Mouse (Mus musculus) embryo, embryonic 10 days (tissue): ENCODE results near the gene Gm12216.

Experiments used
- DNase-seq: peaks from one replicate; pipeline ENCODE4 v3.0.0-alpha.2; 2015; ENCODE audit warnings: low spot score

The Gm12216 gene

DNA sequence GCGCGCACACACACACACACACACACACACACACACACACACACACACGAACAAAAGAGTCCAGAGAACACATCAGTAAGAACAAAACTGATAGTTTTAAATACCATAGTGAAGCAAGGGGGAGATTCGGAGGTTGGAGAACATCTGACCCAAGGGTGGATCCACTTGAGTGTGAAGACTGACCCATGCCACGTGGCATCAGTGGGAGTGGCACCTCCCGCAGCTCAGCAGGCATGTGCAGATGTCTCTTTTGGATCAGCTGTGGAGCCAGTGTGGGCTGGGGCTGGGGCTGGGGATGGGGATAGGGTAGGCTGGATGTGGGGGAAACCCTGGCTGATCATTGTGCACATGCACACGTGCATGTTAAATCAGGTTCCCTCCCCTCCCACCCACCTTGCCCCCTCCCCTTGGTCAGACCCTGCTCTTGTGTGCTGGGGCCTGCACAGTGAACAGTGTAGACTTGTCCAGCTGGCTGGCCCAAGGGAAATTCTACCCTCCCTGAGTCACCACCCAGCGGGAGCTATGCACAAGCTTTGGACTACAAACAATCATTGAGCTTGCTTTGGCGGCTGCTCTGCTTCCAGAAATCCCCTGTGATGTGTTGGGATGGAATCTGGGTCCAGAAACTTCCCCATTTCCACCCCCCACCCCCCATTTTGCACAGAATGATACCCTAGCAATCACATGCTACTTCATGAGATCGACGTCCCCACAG is 37.7 kb downstream of the Gm12216 start:
- no peak for DNase-seq

DNA sequence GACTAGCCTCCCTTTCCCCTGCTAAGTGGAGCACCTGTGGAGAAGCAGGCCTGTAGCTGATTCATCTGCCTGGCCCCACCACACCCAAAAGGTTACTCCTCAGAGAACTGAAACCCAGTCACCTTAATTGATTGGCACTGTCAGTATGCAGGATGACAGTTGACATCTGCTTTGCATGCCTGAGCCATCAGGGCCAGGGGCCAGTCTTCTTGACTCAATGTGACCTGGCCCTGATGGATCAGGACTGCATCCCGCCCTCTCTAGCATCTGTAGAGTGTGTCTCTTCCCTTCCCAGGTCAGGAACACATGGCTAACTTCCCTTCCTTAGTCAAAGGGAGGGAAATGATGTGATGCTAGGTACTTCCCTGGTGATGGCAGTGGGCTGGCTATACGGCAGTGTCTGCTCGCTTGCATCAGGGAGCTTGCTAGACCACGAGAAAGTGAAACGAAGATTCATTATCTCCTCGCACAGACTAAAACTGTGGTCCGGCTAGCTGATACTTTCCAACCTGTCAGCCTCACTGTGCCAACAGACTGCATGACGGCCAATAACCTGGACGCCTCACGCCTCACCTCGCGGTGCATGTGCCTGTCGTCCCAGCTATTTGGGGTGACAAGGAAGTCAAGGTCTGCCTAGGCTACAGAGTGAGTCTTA is 38.4 kb downstream of the Gm12216 start:
- no peak for DNase-seq

DNA sequence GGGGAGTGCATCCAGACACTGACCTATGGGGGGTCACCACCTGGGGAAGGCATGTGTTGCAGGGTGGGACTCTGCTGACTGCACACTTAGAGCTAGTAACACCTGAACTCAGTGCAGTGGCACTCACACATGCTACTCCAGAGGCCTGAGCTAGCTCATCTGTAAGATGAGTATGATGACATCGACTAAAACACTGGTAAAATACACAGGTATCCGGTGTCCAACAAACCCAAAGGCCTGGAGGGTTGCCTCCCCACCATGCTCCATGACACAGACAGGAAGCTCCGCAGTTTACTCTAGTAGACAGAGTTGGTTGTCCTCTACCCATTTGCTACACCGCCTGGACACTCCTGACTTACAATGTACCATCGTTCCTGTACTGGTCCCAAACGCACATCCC is 39.5 kb downstream of the Gm12216 start:
- DNase-seq: no peak

DNA sequence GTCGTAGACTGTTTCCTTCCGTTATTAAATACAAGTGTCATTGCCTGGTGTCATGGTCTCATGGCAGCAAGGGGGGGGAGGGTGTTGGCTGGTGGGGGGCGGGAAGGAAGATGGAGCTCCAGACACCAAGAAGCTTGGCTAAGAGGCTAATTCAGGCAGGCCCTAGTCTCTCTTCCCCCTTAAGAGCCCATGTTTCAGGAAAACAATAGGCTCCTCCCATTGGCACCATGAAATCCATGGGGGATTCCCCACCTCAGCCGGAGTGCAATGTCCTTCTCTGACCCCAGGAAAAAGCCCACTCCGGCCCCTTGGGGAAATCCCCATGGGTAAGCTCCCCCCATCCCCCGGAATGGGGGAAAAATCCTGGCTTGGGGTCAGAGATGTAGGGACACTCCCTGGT is 40.3 kb downstream of the Gm12216 start:
- DNase-seq: no peak

DNA sequence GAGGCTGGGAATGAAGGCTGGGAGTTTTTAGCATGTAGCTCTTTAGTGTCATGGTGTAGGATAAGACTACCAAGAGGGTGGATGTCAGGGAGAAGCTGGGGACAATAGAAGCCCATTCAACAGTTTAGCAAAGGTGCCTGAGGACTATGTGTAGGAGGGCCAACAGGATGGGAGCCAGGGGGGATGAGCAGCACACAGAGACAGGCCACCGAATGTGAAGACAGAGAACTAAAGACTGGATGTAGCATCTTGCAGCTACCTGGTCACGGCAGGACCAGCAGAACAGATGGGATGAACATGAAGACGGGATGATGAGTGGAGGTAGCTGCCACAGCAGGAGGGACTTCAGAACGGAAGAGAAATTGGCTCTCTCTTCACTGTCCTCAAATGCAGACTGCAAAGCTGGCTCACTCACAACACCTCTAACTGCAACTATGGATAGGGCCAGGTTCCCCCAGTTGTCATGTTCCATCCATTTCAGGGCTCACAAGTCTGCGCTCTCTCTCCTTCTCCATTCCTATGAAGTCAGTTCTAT is 42.1 kb downstream of the Gm12216 start:
- DNase-seq: no peak

DNA sequence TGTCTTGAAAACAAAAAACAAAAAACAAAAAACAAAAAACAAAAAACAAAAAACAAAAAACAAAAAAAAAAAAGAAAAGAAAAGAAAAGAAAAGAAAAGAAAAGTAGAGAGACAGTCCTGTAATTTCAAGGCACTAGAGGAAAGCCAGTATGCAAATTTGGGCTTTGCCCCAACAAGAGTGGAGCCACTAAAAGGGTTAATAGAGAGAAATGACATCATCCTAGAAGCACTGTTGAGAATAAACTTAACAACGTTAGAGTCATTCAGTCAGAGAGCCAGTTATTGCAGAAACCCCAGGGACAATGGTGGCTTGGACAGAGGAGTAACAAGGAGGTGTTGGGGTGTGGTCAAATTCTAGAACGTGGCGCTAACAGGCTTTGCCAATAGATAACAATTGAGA is 44.2 kb downstream of the Gm12216 start:
- no peak for DNase-seq

DNA sequence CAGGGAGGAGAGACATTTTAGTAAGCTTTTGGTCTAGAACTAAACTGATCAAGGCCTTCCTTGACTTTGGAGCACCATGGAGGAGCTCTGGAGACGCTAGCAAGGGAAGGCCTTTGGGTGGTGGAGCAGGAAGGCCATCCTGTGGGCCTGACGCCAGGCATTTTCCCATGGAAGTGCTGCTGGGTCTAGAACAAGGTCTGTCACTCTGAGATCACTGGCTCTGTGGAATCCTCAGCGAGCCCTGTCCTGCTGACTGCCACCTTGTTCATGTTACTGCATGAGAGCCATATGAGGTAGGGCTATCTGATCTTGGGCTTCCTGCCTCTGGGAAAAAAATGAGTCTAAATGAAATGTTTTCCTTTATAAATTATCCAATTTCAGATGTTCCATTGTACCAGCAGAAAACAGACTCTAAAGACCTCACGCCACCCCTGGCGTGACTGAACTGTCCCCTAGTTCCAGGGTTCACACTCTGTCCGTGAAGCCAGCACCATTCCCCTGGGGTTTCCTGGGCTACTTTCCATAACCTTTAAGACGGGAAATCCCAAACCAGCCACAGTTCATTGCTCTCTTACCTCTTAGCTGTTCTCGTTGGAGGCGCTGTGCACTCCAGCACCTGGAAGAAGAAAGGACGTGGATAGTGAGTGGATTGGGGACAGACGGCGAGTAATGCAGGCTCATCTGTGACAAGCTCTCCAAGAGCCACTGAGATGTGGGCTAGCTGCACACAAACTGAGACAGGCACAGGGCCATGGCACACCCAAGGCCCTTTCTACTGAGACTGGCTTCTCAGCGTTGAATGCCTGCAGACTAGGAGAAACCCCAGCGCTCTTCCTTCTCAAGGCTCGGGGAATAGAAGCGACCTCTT is 45.8 kb downstream of the Gm12216 start:
- DNase-seq: no peak

DNA sequence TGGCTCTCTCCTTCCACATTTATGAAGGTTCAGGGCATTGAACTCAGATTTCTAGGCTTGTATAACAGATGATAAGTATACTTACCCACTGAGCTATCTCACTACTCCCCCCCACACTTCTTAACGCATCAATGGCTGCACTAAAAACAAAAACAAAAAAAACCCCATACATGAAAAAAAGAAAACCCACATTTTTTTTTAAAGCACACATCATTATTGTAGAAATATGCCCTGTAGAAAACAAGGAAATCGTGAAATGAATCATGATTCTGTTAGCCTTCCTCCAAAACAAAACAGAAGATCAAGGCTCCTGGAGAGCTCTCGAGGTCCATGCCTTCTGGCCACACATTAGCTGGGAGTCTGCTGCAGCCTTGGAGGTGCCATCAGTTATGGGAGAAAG is 47.7 kb downstream of the Gm12216 start:
- DNase-seq: no peak

DNA sequence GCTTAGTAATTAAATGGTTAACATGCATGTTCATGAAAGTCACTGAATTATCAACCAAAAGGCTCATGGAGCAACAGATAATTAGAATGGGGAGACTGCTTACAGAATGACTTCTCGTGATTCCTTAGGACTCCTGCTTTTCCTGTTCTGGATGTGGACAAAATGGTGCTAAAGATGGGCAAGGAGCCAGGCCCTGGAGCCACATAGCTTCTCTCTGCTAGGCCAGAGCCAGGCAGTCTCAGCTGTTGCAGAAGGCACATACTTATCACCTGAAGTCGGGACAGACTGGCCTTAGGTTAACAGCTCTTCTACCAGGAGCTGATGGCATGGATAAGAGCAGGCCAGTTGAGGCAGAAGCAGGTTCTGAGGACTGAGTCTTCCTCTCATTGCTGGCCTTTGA is 48.3 kb downstream of the Gm12216 start:
- no peak for DNase-seq

DNA sequence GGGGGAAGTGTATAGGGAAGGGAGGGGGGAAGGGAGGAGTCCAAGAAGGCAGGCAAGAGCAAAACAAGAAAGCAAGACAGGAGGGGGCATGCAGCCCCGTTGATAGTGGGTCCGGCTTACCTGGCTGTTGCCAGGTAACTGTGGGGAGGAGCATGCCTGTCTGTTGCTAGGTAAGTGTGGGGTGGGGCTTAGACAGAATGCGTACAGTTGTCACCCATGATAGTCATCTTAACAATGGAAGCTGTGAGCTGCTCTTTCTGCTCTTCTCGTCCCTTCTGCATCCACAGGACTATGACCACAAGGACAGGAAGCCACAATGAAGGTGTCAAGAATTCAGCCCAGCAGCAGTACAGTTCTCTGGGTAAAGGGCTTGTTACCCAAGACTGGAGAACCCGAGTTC is 48.9 kb downstream of the Gm12216 start:
- no peak for DNase-seq

DNA sequence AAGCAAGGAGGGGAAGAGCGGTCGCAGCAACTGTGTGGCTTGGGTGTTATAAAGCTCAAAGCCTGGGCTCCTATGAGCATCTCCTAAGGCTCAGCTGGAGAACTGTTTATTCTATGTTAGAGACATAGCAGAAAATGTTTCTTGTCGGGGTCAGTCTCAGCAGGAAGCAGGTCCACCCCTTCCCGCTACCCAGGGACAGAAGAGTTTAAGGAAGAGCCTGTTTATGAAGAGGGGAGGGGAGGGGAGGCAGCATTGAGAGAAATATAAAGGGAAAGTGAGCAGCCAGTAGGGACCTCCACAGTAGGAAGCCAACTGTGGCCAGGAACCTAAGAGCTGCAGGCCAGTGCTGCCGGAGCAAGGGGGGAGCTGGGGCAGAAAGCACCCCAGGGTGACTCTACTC is 49.7 kb downstream of the Gm12216 start:
- no peak for DNase-seq

DNA sequence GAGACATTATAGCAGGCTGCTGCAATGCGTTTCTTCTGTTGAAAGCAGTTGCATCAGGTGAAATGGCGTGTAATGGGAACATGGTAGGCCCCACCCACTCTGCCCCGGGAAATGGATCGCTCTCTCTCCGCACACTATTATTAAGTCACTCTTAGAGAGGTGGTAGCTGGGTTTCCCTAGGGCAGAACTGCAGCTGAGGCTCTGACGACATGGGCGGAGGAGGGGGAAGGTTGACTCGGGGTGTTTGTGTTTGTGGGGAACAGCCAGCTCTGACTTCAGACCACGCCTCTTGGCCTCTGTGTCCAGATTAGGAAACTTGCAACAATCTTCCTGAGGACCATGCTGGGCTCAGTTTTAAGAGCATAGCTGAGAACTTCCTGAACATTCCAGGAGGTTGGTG is 53.3 kb downstream of the Gm12216 start:
- DNase-seq: no peak

DNA sequence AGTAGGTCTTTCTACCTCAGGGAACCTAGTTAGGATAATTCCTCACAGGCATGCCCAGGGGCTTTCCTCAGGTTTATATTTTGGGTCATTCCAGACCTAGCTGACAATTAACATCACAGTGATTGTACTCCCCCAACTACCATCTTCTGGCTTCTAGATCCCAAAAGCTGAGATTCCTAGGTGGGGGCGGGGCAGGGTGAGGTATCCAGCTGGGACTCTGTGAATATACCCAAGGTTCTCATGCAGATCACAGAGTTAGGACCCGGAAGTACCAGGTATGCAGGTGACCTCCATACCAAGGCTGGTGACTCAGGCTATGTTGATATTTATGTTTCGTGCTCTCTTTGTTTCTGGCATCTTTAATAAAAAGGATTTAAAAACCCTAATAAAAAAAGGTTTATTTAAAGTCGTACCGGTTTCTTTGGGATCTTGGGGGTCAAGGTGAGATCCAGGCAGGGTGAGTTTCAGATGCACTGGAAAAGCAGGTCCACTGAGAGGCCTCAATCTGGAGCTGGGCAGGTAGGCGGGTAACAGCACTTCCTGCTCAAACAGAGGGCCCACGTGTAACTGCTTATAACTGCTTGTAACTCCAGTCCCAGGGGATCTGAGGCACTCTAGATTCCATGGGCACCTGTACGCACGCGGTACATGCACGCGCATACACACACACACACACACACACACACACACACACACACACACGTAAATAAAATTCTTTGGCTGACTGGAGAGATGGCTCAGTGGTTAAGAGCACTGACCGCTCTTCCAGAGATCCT is 54.3 kb downstream of the Gm12216 start:
- DNase-seq: no peak

DNA sequence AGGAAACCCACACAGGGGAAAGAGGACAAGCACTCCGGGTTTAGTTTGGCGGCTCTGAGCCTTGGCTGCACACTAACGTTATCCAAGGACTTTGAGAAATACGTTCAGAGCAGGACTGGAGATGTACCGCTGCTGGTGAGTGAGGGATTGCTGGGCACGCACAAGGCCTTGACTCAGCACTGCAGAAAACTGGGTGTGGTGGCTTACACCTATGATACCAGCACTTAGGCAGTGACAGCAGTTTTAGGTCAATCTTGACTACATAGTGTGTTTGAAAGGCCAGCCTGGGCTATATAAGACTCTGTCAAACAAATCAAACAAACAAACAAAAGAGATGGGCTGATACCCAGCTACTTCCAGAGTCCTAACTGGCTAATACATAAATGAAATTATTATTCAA is 55.6 kb downstream of the Gm12216 start:
- DNase-seq: no peak

DNA sequence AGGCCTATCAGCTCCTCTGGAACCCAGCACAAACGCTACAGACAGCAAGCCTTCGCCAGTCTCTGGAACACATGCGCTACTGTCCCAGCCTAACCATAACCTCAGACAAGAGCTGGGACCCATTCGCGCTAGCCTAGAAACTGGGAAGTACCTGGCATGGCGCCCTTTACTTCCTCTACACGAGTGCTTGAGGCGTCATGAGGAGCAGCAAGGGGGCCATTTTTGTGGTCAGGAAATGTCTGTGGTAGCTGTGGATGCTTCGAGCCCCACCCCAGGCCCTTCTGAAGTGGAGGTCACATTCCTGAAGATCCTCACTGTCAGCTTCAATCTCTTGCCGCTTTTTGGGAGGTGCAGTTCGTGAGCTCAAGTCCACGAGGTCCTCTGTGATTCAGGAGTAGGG is 56.0 kb downstream of the Gm12216 start:
- DNase-seq: no peak

DNA sequence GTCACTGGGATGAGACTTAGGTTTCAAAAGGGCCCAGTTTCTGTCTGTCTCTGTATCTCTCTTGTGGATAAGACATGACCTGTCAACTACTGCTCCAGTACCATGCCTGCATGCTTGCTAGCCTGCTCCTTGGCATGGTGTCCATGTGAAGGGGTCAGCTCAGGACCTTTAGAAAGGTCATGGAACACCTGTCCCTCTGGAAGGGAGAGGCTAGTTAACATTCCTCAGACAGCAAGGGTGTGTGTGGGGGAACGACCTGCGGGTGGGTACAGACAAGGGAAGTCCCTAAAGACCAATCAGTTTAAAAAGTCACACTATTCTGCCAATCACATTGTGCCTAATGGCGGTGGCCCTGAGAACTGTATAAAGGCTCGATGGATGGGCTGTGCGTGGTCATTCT is 58.1 kb downstream of the Gm12216 start:
- no peak for DNase-seq

DNA sequence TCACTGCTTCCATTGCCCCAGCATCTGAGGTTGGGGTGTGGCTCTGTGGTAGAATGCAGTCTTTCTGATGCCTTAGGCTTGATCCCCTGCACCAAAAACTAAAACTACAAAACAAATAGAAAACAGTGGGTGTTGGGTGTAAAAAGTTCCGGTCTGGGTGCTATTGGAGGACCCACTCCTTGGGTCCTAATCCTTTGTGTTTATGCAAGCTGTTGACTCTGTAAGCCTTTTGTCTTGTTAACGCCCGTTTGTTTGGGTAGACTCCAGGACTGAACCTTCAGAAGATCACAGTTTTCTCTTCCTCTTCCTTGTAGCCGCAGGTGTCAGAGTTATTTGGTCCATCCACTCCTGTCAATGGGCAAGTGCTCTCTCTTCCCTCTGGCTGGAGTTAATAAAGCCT is 59.0 kb downstream of the Gm12216 start:
- no peak for DNase-seq

DNA sequence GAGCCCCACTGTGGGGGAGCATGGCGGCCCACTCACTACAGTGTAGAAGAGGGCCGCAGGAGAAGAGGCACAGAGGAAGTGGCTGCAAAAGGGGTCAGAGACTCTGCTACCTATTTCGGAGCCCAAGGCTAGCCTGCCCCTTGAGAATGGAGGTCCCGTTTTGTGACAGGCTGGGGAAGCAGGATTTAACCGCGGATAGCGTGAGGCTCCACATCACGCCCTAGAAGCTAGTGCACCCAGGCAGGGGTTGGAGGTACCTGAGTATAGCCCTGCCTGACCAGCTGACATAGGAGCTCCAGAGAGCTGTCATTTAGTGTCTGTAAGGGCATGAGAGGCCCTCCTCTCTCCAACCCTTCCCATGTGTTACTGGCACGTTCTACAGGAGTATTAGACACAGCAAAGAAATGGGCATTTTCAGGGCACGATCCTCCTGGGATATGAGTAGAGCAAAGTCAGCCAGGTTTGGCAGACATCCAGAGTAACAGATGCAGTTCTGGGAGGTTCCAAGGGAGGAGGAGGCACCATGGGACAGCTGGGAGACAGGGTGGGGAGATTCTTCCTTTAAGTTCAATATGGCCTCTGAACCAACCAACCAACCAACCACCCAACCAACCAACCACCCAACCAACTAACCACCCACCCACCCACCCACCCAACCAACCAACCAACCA is 60.9 kb downstream of the Gm12216 start:
- no peak for DNase-seq

DNA sequence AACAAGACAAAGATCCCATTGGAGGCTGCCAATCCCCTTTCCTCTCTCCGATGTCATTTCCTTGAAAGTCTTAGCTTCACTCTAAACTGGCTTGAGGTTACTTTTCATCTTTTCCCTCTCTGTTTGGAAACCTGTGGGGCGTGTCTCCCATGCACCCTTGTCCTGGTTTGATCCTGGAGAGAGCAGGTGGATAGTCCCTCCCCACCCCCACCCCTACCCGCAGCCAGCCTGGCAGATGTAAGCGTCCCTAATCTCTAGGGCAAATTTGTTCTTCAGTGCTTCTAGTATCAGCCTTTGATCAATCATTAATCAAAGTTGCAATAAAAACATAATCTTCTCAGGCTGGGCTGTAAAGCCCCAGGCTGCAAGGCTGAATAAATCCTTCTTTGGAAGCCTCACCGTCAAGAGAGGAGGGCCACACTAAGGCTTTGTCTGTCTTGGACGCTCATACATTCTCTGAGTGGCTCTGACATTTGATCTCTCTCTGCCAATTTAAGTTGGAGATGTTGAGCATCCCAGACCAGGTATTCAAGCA is 61.6 kb downstream of the Gm12216 start:
- no peak for DNase-seq

DNA sequence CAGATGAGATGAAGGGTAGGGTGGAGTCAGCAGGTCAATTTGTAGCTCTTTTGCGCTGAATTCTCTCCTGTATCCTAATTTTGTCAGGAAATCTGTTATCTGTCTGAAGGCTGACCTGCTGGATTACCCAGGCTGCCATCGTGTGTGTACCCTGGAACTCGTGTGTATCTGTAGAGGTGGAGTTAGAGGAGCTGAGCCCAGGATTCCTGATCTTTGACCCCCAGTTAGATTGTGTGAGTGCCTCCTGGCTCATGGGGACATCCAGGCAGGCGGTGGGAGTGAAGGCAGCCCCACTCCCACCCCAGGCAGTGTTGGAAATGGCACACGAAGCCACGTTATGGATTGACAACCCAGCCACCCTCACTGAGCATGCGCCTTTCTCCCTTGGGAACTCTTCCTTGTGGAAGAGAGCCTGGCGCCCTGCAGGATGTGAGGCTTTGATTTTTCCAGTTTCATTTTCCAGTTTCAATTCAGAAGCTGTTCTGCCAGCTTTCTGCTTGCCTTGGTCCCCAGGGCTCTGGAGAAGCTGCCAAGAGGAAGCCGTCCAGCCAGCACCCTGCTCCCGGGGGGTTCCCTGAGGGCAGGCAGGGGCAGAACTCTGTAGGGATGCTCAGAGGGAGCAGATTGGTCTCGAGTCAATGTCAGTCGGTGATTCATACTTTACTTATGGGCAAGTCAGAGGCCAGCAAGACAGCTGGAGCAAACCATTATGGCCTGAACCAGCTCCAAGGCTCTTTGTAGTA is 62.5 kb downstream of the Gm12216 start:
- no peak for DNase-seq

DNA sequence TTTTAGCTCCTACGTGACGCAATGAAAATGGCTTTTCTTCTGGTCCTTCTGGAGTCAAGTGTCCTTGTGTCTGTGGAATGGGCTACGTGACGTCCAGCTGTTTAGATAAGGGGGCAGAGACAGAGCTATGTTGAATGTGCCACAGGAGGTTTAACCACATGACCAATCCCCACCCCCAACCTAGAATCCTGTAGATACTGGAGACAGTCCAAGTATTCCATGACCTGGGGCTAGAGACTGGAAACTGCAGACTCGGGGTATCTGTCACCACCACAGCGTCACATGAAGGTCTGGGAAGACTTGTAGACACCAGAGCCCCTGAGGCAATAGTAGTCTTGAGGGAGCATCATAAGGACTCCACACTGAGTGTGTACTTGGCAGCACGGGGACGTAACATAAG is 63.2 kb downstream of the Gm12216 start:
- no peak for DNase-seq
